Mouse (Mus musculus) hindbrain, embryonic 14.5 days (tissue): ENCODE measurements at regions not wholly inside any gene's neighbourhood (a gene's known extent, or its start where the extent isn't known, plus 50 kb on each side); places are given as distances from the start of the nearest gene placed in this dataset.

Experiments used
- ATAC-seq: fragments of 200-750 bp; cut with Nextera tagmentation; 2 replicates; pipeline ENCODE4 v1.8.0; 2017; ENCODE audit warnings: moderate number of reproducible peaks, mild to moderate bottlenecking, moderate TSS enrichment, moderate library complexity; ENCODE audit not compliant: low FRiP score
- DNase-seq: peaks from one replicate; pipeline ENCODE4 v3.0.0-alpha.2; 2015; ENCODE audit warnings: low spot score
- H3K27ac ChIP-seq: fragments of 300-500 bp; sonication (generic); 2 replicates; pipeline ENCODE4 v1.5.1; 2014; ENCODE audit warnings: mild to moderate bottlenecking, moderate library complexity
- H3K27me3 ChIP-seq: fragments of 300-500 bp; sonication (generic); 2 replicates; pipeline ENCODE4 v1.6.1; 2014; ENCODE audit warnings: mild to moderate bottlenecking, low read length, mixed read lengths; ENCODE audit not compliant: control insufficient read depth, insufficient read depth
- H3K36me3 ChIP-seq: fragments of 300-500 bp; sonication (generic); replicated peaks from 2 replicates; pipeline ENCODE4 v1.6.1; 2014; ENCODE audit not compliant: control insufficient read depth, insufficient read depth
- H3K4me1 ChIP-seq: fragments of 300-500 bp; sonication (generic); replicated peaks from 2 replicates; pipeline ENCODE4 v1.6.1; 2014; ENCODE audit warnings: antibody characterized with exemption, low read length, mixed read lengths; ENCODE audit not compliant: control insufficient read depth, insufficient read depth
- H3K4me2 ChIP-seq: fragments of 300-500 bp; sonication (generic); replicated peaks from 2 replicates; pipeline ENCODE4 v1.6.1; 2014; ENCODE audit warnings: mild to moderate bottlenecking, moderate library complexity
- H3K4me3 ChIP-seq: fragments of 300-500 bp; sonication (generic); replicated peaks from 2 replicates; pipeline ENCODE4 v1.5.1; 2014; ENCODE audit warnings: mild to moderate bottlenecking, low read length
- H3K9ac ChIP-seq: fragments of 300-500 bp; sonication (generic); 2 replicates; pipeline ENCODE4 v1.6.1; 2014
- H3K9me3 ChIP-seq: fragments of 300-500 bp; sonication (generic); 2 replicates; pipeline ENCODE4 v1.6.1; 2016; ENCODE audit warnings: low read length; ENCODE audit not compliant: control insufficient read depth
- WGBS: fragments of 180-500 bp; shearing (Covaris S2); extraction: QIAGEN DNeasy Blood & Tissue Kit; methylation state at CpG from one replicate; pipeline ENCODE4 v1.1.7; 2014; 5-methylcytosine and 5-hydroxymethylcytosine counted together

- 80% methylated on average over 3 of the region's 3 CpGs for WGBS
- H3K27me3 ChIP-seq = no peaks in the 10 kb centered on the region
- no peak overlapping the region for H3K4me2 ChIP-seq
- no peaks in the 10 kb centered on the region for H3K36me3 ChIP-seq
- H3K9ac ChIP-seq = no peak overlapping the region
- no peaks in the 10 kb centered on the region for H3K4me1 ChIP-seq
- no peak for DNase-seq
- no peak overlapping the region for H3K27ac ChIP-seq
- H3K9me3 ChIP-seq = 0 out of 2 replicates have a peak, but pooled peaks cover 7% of the 10 kb centered on the region
- ATAC-seq = no peak
- H3K4me3 ChIP-seq = no peak overlapping the region
Observed at GRCm38 (mm10) chr4:142554716-142555115, 315.5 kb upstream of the Kazn start.

GRCm38 (mm10) chr4:142545871-142546270, 306.7 kb upstream of the Kazn start:
- Histone ChIP-seq H3K27ac (no peak overlapping the region), H3K9me3 (0 out of 2 replicates have a peak, but pooled peaks cover under 1% of the 10 kb centered on the region), H3K9ac (no peak overlapping the region), H3K4me3 (no peak overlapping the region), H3K36me3 (no peaks in the 10 kb centered on the region), H3K4me1 (no peaks in the 10 kb centered on the region), H3K4me2 (no peak overlapping the region), H3K27me3 (no peaks in the 10 kb centered on the region)
- ATAC-seq (no peak), DNase-seq (no peak)
- WGBS = 86% methylated on average over 1 of the region's 1 CpGs

GRCm38 (mm10) chr4:142545187-142545586, 306.0 kb upstream of the Kazn start:
- Histone ChIP-seq H3K4me3 (no peak overlapping the region), H3K27ac (no peak overlapping the region), H3K9me3 (no peaks in the 10 kb centered on the region), H3K36me3 (no peaks in the 10 kb centered on the region), H3K4me2 (no peak overlapping the region), H3K9ac (no peak overlapping the region), H3K4me1 (no peaks in the 10 kb centered on the region), H3K27me3 (no peaks in the 10 kb centered on the region)
- ATAC-seq (no peak), DNase-seq (no peak)
- WGBS = 57% methylated on average over 1 of the region's 1 CpGs

- 82% methylated on average over 8 of the region's 8 CpGs for WGBS
- no peak for ATAC-seq
Observed at GRCm38 (mm10) chr4:142544736-142545135, 305.5 kb upstream of the Kazn start.

GRCm38 (mm10) chr4:142539200-142539750, 300.1 kb upstream of the Kazn start:
- no peaks in the 10 kb centered on the region for H3K4me1 ChIP-seq
- no peaks in the 10 kb centered on the region for H3K36me3 ChIP-seq
- H3K9me3 ChIP-seq = no peaks in the 10 kb centered on the region
- DNase-seq = no peak
- H3K27me3 ChIP-seq = no peaks in the 10 kb centered on the region
- no peak overlapping the region for H3K4me3 ChIP-seq
- no peak overlapping the region for H3K9ac ChIP-seq
- ATAC-seq = no peak
- 25% methylated on average over 12 of the region's 12 CpGs for WGBS
- no peak overlapping the region for H3K4me2 ChIP-seq
- H3K27ac ChIP-seq = no peak overlapping the region

More at GRCm38 (mm10) chr4:142544736-142545135, 305.5 kb upstream of the Kazn start:
- DNase-seq = no peak
- H3K36me3 ChIP-seq = no peaks in the 10 kb centered on the region
- H3K9ac ChIP-seq = no peak overlapping the region
- no peak overlapping the region for H3K4me2 ChIP-seq
- H3K4me1 ChIP-seq = no peaks in the 10 kb centered on the region
- no peak overlapping the region for H3K4me3 ChIP-seq
- H3K9me3 ChIP-seq = no peaks in the 10 kb centered on the region
- no peak overlapping the region for H3K27ac ChIP-seq
- H3K27me3 ChIP-seq = no peaks in the 10 kb centered on the region

- ATAC-seq = no peak
- Histone ChIP-seq H3K4me1 (no peaks in the 10 kb centered on the region), H3K9ac (no peak overlapping the region), H3K36me3 (no peaks in the 10 kb centered on the region), H3K9me3 (no peaks in the 10 kb centered on the region; the same call in 1 of the 2 replicates), H3K4me2 (no peak overlapping the region), H3K4me3 (no peak overlapping the region), H3K27me3 (no peaks in the 10 kb centered on the region), H3K27ac (no peak overlapping the region)
- no peak for DNase-seq
- WGBS = 57% methylated on average over 6 of the region's 6 CpGs
Observed at GRCm38 (mm10) chr4:142527080-142527479, 287.9 kb upstream of the Kazn start.

GRCm38 (mm10) chr4:142517478-142518455, 278.6 kb upstream of the Kazn start:
- Histone ChIP-seq H3K27ac (peak overlapping the region; percentile 39; the same call in 1 of the 2 replicates), H3K9ac (no peak overlapping the region), H3K27me3 (no peaks in the 10 kb centered on the region), H3K4me2 (no peak overlapping the region), H3K4me3 (no peak overlapping the region), H3K9me3 (no peaks in the 10 kb centered on the region), H3K4me1 (peaks cover 11% of the 10 kb centered on the region), H3K36me3 (no peaks in the 10 kb centered on the region)
- DNase-seq = peak; percentile 48
- WGBS = 50% methylated on average over 21 of the region's 21 CpGs
- ATAC-seq = peak; percentile 66; the same call in 1 of the 2 replicates

- no peak overlapping the region for H3K4me3 ChIP-seq
- no peaks in the 10 kb centered on the region for H3K9me3 ChIP-seq
- H3K36me3 ChIP-seq = no peaks in the 10 kb centered on the region
- H3K27me3 ChIP-seq = no peaks in the 10 kb centered on the region
- H3K4me2 ChIP-seq = no peak overlapping the region
- no peak overlapping the region for H3K9ac ChIP-seq
- H3K27ac ChIP-seq = no peak overlapping the region
- H3K4me1 ChIP-seq = peaks cover 11% of the 10 kb centered on the region
- 83% methylated on average over 4 of the region's 4 CpGs for WGBS
- DNase-seq = no peak
- no peak for ATAC-seq
Observed at GRCm38 (mm10) chr4:142514751-142515150, 275.6 kb upstream of the Kazn start.

GRCm38 (mm10) chr4:142509386-142509785, 270.2 kb upstream of the Kazn start:
- DNase-seq = no peak
- 76% methylated on average over 2 of the region's 2 CpGs for WGBS
- no peaks in the 10 kb centered on the region for H3K36me3 ChIP-seq

More at GRCm38 (mm10) chr4:142509386-142509785, 270.2 kb upstream of the Kazn start:
- Histone ChIP-seq H3K27ac (no peak overlapping the region), H3K9me3 (no peaks in the 10 kb centered on the region), H3K9ac (no peak overlapping the region), H3K4me2 (no peak overlapping the region), H3K27me3 (no peaks in the 10 kb centered on the region), H3K4me3 (no peak overlapping the region), H3K4me1 (peaks cover 5% of the 10 kb centered on the region; the same call in 1 of the 2 replicates)
- ATAC-seq = no peak
